Mouse (Mus musculus) right cerebral cortex, postnatal 25 days (tissue): ENCODE results near the gene Nanog.
A peak's percentile ranks its signal among the peaks of the same experiment; 100 is the strongest.
"Not testable (repeated sequence)": the region's sequence is repeated elsewhere in the genome, so short reads cannot be mapped to it uniquely, and the experiment has no call there.

Source experiments
- DNase-seq: peaks from one replicate; pipeline ENCODE4 v3.0.0; 2022

The Nanog gene

DNA sequence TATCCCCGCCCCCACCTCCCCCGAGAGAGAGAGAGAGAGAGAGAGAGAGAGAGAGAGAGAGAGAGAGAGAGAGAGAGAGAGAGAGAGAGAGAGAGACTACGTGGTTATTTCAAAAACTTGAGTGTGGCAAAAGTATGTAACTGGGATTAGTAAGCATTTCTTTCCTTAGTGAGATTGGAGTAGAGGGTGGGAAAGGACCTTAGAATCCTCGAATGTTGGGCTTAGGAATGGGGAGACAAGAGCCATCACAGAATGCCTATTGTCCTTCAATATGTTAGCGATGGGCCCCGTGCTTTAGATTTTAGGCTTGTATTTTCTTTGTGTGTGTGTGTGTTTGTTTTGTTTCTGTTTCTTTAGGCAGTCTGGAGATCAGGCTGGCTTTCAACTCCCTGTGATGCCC is 4.0 kb upstream of the Nanog start:
- no peak for DNase-seq

DNA sequence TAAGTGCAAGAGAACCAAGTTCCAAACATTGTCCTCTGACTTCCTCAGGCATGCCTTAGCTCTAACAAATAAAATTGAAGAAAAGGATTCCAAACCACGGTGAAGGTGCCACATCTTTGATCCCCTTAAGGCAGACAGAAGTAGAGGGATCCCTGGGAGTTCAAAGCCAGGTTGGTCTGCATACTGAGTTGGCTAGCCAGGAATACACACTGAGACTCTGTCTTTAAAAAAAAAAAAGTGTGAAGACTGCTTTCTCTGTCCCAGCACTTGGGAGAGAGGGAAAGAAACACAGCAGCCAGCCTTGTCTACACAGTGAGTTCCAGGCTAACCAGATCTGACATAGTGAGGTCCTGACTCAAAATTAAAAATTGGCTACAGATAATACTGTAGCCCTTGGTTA is 3.6 kb upstream of the Nanog start:
- no peak for DNase-seq

DNA sequence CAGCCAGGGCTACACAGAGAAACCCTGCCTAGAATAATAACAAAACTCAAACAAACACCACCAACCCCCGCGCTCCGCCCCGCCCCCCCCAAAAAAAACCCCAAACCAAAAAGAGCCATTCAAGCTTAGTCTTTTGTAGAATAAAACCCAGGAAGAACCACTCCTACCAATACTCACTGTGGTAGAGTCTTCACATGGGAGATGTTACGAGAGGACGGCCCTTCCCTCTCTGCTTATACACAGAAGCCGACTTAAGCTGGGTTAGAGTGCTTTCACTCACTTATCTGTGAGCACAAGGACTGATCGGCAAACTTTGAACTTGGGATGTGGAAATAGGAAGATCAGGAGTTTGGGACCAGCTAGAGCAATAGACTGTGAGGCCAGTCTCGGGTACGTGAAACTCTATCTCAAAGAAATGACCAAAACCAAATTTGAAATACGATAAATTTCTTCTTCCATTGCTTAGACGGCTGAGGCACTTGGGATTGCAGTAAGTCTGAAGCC is 900 bp upstream of the Nanog start:
- no peak for DNase-seq

DNA sequence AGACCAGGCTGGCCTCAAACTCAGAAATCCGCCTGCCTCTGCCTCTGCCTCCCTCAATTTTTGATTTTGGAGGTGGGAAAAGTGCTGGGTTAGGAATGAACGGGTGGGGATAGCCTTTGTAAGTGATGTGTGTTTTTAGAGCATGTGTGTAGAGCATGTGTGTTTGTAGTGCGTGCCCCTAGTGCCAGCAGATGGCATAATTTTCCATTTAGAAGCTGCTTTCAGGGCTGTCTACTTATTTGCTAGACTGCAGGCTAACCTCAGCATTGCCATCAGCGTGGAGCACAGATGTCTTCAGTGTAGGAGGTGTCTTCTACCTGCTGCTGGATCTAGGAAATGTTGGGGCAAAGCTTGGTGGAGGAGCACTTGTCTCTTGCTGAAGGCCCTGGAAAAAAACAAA is 1.5 kb downstream of the Nanog start:
- DNase-seq: no peak

DNA sequence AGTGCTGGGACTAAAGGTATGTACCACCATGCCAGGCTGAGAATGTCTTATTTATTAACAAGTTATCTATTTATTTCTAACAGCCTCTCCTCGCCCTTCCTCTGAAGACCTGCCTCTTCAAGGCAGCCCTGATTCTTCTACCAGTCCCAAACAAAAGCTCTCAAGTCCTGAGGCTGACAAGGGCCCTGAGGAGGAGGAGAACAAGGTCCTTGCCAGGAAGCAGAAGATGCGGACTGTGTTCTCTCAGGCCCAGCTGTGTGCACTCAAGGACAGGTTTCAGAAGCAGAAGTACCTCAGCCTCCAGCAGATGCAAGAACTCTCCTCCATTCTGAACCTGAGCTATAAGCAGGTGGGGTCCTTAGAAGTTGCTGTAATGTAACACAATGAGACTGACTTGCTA is 4.2 kb downstream of the Nanog start:
- DNase-seq: no peak

DNA sequence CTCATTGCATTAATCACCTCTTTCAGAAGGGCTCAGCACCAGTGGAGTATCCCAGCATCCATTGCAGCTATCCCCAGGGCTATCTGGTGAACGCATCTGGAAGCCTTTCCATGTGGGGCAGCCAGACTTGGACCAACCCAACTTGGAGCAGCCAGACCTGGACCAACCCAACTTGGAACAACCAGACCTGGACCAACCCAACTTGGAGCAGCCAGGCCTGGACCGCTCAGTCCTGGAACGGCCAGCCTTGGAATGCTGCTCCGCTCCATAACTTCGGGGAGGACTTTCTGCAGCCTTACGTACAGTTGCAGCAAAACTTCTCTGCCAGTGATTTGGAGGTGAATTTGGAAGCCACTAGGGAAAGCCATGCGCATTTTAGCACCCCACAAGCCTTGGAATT is 5.8 kb downstream of the Nanog start:
- not testable (repeated sequence) for DNase-seq

DNA sequence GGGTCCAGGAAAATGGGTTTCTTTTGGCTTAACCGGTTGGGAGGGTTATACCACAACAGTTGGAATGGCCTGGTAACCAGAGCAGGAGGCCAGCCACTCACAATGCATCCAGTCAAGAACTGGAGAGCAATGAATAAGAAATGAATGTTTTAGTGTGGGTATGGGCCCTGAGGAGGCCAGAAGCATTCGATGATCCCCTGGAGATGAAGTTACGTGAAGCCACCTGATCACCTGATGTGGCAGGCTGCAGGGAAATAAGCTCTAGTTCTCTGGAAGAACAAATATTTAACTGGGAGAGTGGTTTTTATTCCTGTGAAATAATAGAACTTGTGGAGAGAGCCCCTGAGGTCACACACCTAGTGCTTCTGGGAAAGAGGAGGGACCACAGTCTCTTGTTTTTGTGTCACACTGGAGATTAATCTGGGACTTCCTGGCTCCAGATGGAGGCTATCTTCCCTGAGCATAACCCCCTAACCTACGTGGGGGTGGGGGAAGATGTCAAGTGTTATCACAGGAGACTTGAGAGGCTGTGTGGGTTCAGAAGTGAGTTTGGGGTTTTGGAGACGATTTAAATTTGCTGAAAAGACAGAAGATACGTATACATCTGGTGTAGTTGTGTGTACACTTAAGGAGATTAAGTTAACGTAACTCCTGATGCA is 7.5 kb downstream of the Nanog start:
- no peak for DNase-seq

DNA sequence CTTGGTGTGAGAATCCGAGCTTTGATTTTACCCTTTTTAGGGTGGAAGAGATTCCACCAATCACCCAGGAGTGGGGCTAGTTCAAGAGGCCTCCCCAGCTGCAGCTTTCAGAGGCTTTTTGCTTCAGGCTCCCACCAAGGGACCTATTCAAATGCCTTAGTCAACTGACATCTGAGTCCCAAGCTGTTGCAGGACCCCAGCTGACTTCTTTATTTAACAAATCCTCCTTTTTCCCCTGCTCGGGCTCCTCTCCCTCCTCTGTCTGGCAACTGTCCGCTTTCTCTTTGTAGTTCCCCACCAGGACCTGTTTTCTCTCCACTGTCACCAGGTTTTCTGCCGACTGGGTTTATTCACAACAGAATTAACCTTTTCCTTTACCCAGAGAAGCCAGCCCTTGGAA is 8.6 kb downstream of the Nanog start:
- no peak for DNase-seq

DNA sequence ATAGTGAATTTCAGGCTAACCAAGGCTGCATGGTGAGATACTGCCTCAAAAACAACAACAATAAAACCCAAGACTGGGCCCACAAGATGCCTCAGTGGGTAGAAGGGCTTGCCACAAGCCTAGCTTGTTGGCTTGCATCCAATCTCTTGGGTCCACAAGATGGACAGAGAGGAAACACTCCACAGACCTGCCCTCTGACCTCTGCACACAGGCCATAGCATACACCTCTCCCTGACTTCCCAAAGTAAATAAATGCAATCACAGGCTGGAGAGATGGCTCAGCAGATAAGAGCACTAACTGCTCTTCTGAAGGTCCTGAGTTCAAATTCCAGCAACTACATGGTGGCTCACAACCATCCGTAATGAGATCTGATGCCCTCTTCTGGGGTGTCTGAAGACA is 10.9 kb downstream of the Nanog start:
- DNase-seq: not testable (repeated sequence)

DNA sequence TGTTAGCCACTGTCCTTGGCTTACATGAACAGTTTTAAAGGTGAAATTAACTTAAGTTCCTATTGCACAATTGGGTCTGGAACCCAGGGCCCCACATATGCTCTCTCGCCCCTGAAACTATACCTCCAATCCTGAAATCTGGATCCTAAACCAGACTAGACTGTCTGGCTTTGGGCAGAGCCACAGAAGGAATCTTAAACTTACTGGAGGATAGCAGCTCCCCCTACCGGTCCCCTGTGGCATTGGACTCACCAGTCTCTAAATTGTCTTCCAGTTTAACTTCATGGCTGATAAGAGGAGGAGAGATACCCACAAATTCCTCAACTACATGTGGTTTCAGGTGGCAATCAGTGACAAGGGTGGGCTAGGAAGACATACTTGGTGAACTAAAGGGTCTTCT is 12.7 kb downstream of the Nanog start:
- peak; percentile 68 for DNase-seq

DNA sequence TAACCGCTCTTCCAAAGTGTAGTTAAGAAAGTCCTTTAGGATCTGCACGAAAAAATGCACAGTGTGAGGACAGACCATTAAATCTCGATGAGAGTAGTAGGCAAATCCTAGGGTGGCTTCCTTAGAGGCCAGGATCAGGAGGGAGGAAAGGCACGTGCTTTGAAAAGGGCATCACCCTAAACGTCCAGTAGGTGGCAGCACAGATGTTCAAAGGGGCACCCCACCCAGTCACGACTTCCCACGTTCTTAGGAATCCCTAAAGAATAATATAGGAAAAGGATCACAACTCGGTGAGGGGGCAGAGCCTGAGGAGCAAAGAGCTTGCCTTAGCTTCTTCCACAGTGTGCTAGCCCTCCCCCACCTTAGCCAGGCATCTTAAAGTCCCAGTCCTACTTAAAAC is 32.7 kb downstream of the Nanog start:
- DNase-seq: peak; percentile 70

DNA sequence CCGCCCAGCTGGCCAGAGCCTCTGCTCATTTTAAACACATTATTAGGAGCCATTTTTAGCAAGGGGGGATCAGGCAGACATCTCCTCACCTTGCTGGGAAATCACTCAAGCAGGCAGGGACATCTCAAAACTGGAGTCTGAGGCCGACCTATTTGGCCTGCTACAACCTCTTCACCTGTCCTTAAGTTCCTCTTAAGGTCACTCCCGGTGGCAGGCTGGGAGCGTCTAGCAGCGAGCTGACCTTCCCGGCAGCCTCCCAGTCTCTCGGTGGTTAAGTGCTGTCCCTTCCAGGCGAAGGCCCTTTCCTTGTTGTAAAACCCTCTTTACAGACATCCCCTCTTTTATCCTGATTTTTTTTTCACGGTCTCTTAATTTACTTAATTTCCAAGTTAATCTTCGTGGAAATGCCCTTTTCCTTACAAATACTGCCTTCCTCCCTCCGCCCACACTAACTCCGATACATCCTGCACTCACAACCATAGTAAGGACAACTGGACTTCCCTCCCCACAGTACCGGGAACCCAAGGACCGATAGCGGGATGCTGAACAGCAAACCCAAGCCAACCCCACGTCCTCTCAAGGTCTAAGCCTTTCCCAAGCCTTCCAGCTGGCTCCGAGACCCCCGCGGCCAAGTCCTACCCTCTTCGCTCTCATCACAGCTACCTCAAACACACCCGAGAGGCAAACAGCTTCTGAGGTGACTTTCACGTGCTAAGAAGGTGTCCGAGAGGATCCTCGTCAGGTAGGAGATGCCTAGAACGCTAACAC is 34.4 kb downstream of the Nanog start:
- no peak for DNase-seq

DNA sequence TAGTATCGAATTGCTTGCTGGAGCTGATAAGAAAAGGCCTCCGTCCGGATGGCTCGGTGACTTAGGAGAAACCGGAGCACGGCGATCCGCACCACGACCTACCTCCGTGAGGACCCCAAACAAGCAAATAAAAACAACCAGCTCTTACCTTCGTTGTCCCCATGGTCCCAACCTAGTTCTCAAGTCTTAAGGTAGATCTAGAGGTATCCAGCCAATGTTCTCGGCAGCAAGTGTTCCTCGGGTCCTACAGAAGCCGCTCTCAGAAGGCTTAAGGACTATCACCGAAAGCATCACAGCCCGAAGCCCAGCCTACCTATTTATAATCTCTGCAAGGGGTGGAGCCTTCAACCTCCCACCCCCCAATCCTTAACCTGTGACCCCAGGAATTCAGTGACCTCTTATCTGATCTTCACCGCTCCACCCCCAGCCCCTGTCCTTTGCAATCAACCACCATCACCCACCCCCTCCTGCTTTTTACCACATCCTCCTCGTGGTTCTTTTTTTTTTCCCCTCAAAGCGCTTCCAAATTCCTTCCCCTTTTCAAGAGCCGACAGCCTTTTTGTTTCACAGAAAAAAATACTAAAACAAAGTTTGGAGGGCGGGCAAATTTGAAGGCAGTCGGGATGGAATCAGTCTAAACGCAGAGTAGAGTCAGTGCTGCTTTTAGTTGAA is 35.1 kb downstream of the Nanog start:
- peak; percentile 68 for DNase-seq

DNA sequence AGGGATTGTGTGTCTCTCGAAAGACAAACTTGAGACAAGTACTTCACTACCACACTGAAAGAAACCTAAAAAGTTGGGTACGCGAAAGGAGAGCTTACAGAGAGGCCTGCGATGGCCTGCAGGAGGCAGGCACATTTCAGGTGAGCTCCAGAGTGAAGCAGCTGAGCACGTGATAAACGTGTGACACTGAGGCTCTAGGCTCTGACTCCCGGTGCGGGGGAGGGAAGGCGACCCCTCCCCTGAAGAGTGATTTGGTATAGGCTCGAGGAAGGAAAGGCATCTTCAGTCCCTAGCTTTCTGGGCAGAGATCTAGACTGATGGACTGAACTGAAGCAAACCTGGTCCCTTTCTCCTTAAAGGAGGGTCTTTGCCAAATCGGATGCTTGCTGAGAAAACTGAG is 36.1 kb downstream of the Nanog start:
- DNase-seq: no peak

DNA sequence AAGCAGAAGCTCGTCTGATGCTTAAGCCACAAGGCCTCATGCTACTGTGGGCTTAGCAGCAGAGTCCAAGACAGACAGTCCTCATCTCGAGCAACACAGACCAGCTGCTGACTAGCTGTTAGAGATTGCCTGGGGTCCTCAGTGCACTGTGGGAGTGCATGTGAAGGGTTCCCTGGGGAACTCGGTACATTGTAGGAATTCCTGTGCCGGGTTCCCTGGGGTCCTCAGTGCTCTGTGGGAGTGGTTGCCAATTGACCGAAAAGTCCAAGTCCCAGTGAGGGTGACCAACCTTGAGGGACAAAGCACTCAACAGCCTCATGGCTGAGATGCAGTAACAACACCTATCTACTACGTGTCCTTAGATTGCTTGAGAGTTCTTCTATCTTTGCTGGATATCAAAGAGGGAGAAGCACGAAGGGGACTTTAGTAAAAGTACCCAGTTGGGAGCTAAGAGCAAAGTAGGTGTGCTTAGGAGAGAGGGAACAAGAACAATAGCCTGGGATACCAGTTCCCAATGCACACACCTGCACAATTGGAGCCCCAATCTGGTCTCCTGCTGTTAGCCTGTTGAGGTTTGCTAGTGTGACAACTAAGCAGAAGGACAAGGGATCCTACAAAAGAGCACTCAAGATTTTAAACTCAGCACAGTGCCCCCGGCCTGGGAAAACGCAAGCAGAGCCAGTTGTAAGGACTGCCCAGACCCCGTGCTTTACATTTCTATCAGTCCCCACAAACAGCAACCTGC is 37.4 kb downstream of the Nanog start:
- no peak for DNase-seq

DNA sequence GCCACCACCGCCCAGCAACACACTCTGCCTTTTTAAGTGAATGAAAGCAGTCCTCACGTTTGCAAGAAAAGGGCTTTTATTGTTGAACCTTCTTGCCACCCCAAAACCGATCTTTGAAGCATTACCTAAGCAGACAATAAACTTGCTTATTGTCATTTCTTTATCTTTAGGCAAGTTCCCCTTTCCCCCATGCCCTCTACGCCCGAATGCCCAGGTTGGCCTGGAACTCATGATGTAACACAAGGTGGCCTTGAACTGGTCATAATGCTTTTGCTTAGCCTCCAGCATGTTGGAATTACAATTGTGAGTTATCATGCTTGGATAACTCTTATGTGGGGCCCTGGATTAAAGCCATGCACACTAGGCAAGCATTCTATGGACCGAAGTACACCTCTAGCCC is 43.3 kb downstream of the Nanog start:
- no peak for DNase-seq

DNA sequence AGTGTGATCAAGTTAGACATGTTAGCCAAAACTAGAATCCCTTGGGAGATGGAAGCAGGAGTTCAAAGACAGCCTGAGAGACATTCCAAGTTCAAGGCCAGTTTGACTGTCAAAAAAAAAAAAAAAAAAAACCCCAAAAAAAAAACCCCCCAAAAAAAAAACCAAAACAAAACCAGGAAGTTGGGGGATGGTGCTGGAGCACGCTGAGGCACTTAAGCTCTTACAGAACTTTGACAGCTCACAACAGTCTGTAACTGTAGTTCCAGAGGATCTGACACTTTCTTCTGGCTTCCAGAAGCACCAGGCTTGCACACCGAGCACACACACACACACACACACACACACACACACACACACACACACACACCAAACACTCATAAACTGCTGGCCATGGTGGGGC is 48.6 kb downstream of the Nanog start:
- DNase-seq: no peak

DNA sequence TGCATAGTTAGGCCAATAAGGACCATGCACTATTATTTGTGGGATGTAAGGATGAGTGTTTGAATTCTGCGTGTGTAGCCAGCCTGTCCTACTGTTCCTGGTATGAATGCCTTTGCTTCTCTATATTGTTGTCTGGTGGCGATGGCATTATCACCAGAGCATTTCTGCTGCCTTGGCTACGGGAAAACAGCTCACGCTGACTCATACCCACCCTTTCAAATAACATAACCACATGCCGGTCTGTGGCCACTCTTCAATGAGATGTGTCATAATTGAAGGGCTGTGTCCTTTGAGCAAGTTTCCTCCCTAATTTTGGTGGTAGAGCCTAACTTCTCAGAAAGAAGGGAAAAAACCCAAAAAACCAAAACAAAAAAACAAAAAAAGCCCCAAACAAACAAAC is 51.4 kb downstream of the Nanog start:
- no peak for DNase-seq

DNA sequence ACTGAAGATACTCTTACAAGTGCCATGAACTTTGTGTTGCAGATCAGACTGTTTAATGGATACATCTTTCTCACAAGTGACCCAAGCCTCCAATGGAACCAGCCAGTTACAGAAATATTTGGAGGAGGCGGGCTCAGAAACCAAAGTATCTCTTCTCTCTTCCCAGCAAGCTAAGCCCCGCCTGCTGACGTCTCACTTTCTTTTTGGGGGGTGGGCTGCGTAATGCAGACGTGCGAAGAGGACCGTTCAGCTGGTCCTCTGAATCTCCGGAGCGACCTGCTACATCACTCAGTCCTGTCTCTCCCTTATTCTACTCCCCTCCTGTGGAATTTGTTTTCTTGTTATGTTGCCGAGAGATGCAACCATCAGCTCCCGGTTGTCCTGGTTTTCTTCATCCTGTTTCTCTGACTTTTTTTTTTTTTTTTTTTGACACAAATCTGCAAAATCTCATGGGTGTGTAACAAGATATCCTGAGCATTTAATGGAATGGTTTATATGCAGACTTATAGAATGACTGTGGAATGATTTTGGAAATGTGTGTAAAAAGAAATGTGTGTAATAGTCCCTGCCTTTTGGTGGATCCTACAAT is 53.8 kb downstream of the Nanog start:
- DNase-seq: peak; percentile 85

DNA sequence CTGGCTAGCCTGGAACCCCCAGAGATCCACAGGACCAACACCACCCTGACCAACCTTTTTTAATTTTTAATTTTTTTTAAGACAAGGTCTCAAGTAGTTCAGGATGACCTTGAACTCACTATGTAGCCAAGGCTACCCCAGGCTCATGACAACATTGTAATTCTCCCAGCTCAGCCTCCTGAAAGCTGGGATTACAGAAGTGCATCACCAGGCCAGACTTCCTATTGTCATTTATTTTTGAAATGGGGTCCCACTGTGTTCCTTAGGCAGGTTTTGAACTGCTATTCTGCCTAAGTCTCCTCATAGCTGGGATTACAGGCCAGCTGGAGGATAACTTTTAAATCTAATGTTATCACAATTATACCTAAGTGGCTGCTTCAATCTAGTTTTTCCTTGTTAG is 54.6 kb downstream of the Nanog start:
- DNase-seq: no peak

DNA sequence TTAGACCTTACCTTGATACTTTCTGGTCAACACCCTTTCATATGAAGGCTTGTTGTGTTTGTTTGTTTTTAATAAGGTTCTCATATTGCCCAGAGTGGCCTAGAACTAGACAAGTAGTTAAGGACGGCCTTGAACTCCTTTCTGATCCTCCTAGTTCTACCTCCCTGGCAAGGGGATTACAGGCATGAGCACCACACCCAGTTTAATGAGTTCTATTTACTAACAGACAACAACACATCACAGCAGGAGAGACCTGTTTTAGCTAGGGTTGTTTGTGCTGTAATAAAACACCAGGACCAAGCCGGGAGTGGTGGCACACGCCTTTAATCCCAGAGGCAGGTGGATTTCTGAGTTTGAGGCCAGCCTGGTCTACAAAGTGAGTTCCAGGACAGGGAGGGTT is 55.2 kb downstream of the Nanog start:
- no peak for DNase-seq

DNA sequence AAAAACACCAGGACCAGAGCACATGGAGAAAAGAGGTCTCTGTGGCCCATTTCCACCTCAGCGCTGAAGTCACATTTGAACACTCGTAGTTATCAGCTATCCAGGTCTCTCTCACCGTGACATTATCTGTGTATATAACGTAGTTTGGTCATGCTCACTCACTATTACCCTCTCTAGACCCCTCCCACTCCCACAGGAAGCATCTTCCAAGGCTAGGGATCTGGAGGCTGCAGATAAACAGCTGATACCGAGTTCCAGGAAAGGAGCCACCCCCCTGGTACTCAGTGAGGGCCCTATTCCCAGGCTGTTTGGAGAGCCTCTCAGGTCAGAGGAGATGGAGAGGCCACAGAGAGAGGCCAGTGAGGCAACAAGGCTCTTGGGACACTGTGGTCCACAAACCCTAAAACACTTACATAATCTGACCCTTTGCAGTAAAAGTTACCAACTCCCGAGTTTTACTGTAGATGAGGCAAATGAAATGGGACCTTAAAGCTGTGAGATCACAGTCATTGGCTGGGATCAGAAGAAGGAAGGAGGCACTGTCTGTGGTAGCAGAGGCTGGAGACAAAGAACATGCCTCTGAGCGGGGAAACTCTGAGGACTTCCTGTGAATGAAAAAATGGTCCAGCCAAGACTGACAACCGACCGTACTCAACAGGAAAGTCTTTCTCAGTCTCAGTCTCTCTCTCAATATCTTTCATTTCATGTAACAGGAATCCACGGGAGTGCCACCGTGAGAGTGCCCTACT is 55.8 kb downstream of the Nanog start:
- no peak for DNase-seq
